Mouse (Mus musculus) heart, embryonic 15.5 days (tissue): Measurements from ENCODE around the gene Capn1. TPM values are rescaled to one million over a fixed set of nuclear protein-coding genes. Genes with fewer than 3 reads are reported as not detected.

Experiments
- ATAC-seq: fragments of 200-750 bp; cut with Nextera tagmentation; replicated peaks from 2 replicates; pipeline ENCODE4 v1.8.0; 2017; ENCODE audit warnings: low read depth, moderate TSS enrichment; ENCODE audit not compliant: insufficient number of reproducible peaks, insufficient read depth, low FRiP score
- H3K27ac ChIP-seq: fragments of 300-500 bp; sonication (generic); 2 replicates; pipeline ENCODE4 v1.5.1; 2015; ENCODE audit warnings: mild to moderate bottlenecking, inconsistent platforms
- H3K27me3 ChIP-seq: fragments of 300-500 bp; sonication (generic); 2 replicates; pipeline ENCODE4 v1.6.1; 2015; ENCODE audit warnings: inconsistent platforms
- H3K36me3 ChIP-seq: fragments of 300-500 bp; sonication (generic); 2 replicates; pipeline ENCODE4 v1.6.1; 2015; ENCODE audit warnings: mild to moderate bottlenecking, inconsistent platforms
- H3K4me1 ChIP-seq: fragments of 300-500 bp; sonication (generic); replicated peaks from 2 replicates; pipeline ENCODE4 v1.6.1; 2015; ENCODE audit warnings: inconsistent platforms
- H3K4me2 ChIP-seq: fragments of 300-500 bp; sonication (generic); 2 replicates; pipeline ENCODE4 v1.6.1; 2015; ENCODE audit warnings: inconsistent platforms, mild to moderate bottlenecking, moderate library complexity
- H3K4me3 ChIP-seq: fragments of 300-500 bp; sonication (generic); 2 replicates; pipeline ENCODE4 v1.5.1; 2015; ENCODE audit warnings: mild to moderate bottlenecking, inconsistent platforms
- H3K9ac ChIP-seq: fragments of 300-500 bp; sonication (generic); 2 replicates; pipeline ENCODE4 v1.6.1; 2015; ENCODE audit warnings: mild to moderate bottlenecking, inconsistent platforms
- H3K9me3 ChIP-seq: fragments of 300-500 bp; sonication (generic); replicated peaks from 2 replicates; pipeline ENCODE4 v1.6.1; 2016; ENCODE audit warnings: inconsistent platforms
- WGBS: fragments of 180-500 bp; shearing (Covaris S2); methylation state at CpG from one replicate; pipeline ENCODE4 v1.1.7; 2015; ENCODE audit warnings: mixed read lengths; 5-methylcytosine and 5-hydroxymethylcytosine counted together
- polyA plus RNA-seq: library from polyadenylated mRNA; unstranded; fragments of >200 nt; fragmentation: Nextera tagmentation; extraction: Ambion mirVana; gene quantifications from 2 replicates; pipeline ENCODE4 v1.2.1, GENCODE M21; 2015

Gene Capn1
- polyA plus RNA-seq, 1 experiment from 2014 or later = 6.6 TPM

DNA sequence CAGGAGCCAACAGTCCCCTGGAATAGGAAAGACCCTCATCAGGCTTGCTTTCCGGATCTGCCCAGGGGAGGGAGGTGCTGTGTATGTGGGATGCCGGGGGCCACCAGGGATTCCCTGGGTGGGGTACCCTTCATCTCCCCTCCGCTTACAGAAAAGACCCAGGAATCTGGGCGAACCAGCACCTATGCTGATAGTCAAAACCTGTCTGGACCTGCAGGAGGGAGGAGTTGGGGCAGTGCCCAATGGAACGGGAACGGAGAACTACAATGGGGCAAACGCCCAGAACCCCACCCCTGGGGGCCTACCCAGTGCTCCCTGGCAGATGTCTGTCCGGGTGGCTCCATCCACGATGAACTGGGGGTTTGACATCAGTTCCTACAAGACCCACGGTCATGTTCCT is 2.0 kb downstream of the Capn1 start:
- Histone ChIP-seq H3K4me2 (no peak overlapping the region), H3K4me1 (peaks cover 19% of the 10 kb centered on the region), H3K36me3 (no peaks in the 10 kb centered on the region), H3K9ac (no peak overlapping the region), H3K27me3 (0 out of 2 replicates have a peak, but pooled peaks cover 4% of the 10 kb centered on the region), H3K27ac (no peak overlapping the region), H3K4me3 (0 out of 2 replicates have a peak overlapping the region, but pooled peaks have one; percentile 70), H3K9me3 (no peaks in the 10 kb centered on the region)
- WGBS = 92% methylated on average over 10 of the region's 10 CpGs
- ATAC-seq = no peak

DNA sequence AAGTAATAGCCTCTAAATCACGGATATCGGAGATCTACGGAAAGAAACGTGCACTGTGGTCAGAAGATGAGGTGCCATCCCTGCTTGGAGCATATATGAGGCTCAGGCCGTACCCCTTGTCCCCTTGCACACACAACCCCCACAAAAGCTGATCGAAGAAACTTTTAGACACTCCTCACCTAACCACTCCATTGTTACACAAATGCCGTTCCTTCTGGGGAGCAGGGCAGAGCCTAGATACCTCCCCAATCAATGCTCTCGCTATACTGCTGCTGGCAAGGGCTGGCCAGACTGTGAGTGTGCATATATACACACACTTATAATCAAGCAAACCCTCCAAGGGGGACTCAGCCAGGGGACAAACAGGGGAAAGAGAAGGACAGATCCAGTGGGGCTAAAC is 6.6 kb downstream of the Capn1 start:
- no peak overlapping the region for H3K4me3 ChIP-seq
- H3K27ac ChIP-seq = no peak overlapping the region
- H3K9ac ChIP-seq = no peak overlapping the region
- H3K36me3 ChIP-seq = no peaks in the 10 kb centered on the region
- no peaks in the 10 kb centered on the region for H3K9me3 ChIP-seq
- H3K4me1 ChIP-seq = no peaks in the 10 kb centered on the region
- no peak overlapping the region for H3K4me2 ChIP-seq
- ATAC-seq = no peak
- 0 out of 2 replicates have a peak, but pooled peaks cover 4% of the 10 kb centered on the region for H3K27me3 ChIP-seq
- 78% methylated on average over 8 of the region's 8 CpGs for WGBS

DNA sequence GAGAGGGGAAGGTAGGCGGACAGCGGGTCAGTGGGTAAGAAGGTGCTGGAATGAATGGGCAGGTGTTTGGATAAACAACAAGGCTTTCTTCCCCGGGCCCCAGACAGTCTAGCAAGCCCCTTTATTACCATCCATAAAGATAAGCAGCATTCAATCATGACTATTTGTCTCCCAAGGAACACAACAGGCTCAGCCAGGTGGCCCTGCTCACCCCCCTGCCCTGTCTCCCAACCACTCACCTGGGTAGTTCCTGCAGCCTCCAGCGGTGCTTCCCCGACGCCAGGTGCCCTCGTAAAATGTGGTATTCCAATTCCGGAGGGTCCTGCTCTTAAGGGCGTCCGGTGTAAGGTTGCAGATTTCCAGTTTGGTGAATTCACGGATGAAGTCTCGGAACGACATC is 8.7 kb downstream of the Capn1 start:
- H3K4me2 ChIP-seq = no peak overlapping the region
- H3K27me3 ChIP-seq = no peaks in the 10 kb centered on the region
- WGBS = 81% methylated on average over 13 of the region's 13 CpGs
- no peaks in the 10 kb centered on the region for H3K36me3 ChIP-seq
- ATAC-seq = no peak
- H3K9ac ChIP-seq = no peak overlapping the region
- no peak overlapping the region for H3K4me3 ChIP-seq
- H3K9me3 ChIP-seq = no peaks in the 10 kb centered on the region
- no peak overlapping the region for H3K27ac ChIP-seq
- no peaks in the 10 kb centered on the region for H3K4me1 ChIP-seq

DNA sequence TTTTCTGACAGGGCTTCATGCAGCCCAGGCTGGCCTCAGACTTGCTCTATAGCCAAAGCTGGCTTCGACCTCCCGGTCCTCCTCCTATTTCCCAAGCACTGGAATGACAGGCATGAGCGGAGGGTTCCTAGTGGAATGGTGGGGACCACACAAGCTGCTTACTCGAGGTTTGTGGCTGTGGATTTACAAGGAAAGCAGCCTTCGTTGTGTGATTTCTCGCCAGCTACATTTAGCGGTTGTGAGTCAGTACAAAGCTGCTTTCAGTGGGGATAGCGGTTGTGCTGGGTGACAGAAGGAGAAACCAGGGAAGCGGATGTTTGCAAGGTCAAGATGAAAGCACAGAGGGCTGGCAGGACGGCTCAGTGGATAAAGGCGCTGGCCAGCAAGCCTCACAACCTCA is 10.2 kb downstream of the Capn1 start:
- Histone ChIP-seq H3K27me3 (no peaks in the 10 kb centered on the region), H3K9me3 (no peaks in the 10 kb centered on the region), H3K4me1 (no peaks in the 10 kb centered on the region), H3K36me3 (no peaks in the 10 kb centered on the region), H3K9ac (no peak overlapping the region), H3K4me3 (no peak overlapping the region), H3K27ac (no peak overlapping the region), H3K4me2 (no peak overlapping the region)
- whole genome bisulfite sequencing = 68% methylated on average over 11 of the region's 11 CpGs
- no peak for ATAC-seq

DNA sequence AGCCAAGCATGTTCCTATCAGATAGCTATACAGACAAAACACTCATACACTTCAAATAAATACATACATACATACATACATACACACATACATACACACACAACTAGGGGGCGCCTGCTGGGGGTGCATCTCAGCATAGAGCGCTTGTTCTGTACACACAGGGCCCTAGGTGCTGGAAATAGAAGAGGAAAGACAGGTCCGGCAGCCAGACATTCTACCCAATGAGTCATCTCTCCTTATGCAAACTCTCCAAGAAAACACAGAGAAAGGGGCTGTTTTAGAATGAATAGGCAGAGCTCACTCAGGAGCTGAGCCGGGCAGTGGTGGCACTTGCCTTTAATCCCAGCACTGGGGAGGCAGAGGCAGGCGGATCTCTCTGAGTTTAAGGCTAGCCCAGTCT is 15.7 kb downstream of the Capn1 start:
- Histone ChIP-seq H3K4me2 (no peak overlapping the region), H3K27ac (no peak overlapping the region), H3K4me1 (no peaks in the 10 kb centered on the region), H3K27me3 (no peaks in the 10 kb centered on the region), H3K36me3 (no peaks in the 10 kb centered on the region), H3K9me3 (no peaks in the 10 kb centered on the region), H3K4me3 (no peak overlapping the region), H3K9ac (no peak overlapping the region)
- no peak for ATAC-seq
- 74% methylated on average over 5 of the region's 5 CpGs for WGBS

DNA sequence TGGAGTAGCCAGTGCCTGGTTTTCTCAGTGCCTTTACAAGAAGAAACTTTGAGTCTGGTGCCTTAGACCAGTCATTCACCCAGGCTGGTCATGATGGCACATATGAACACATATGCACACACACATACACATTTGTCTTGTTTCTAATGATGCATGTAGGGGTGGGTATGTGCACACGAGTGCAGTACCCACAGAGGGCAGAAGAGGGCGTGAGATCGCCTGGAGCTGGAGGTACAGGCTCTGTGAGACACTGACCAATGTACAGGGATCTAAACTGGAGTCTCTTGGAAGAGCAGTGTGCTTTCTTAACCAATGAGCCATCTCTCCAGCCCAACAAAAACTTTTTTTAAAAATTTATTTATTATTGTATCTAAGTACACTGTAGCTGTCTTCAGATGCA is 17.5 kb downstream of the Capn1 start:
- H3K27me3 ChIP-seq = no peaks in the 10 kb centered on the region
- no peak for ATAC-seq
- no peaks in the 10 kb centered on the region for H3K36me3 ChIP-seq
- H3K9me3 ChIP-seq = no peaks in the 10 kb centered on the region
- H3K4me1 ChIP-seq = no peaks in the 10 kb centered on the region
- no peak overlapping the region for H3K4me2 ChIP-seq
- no peak overlapping the region for H3K9ac ChIP-seq
- H3K4me3 ChIP-seq = no peak overlapping the region
- H3K27ac ChIP-seq = no peak overlapping the region
- WGBS = 80% methylated on average over 3 of the region's 3 CpGs

DNA sequence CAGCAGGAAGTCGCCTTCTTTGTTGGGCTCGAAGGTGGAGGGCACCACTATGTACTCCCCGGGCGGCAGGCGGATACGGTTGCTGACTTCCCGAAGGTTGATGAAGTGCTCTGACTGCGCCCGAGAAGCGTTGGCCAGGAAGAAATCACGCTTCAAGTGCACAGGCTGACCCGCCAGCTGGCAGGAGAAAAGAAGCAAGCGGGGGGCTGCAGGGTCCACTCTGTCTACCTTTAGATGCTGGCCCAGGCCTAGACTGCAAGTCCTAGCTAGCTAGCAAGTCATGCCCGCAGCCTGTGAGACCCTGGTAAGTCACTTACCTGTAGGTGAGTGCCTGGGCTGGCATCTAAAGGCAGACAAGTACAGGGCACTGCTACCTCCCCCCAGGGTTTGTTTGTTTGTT is 21.0 kb downstream of the Capn1 start:
- Histone ChIP-seq H3K9ac (no peak overlapping the region), H3K27me3 (no peaks in the 10 kb centered on the region), H3K9me3 (no peaks in the 10 kb centered on the region), H3K4me1 (peaks cover 4% of the 10 kb centered on the region; the same call in 1 of the 2 replicates), H3K36me3 (no peaks in the 10 kb centered on the region), H3K4me2 (no peak overlapping the region), H3K27ac (no peak overlapping the region), H3K4me3 (no peak overlapping the region)
- ATAC-seq = no peak
- WGBS = 78% methylated on average over 14 of the region's 14 CpGs

DNA sequence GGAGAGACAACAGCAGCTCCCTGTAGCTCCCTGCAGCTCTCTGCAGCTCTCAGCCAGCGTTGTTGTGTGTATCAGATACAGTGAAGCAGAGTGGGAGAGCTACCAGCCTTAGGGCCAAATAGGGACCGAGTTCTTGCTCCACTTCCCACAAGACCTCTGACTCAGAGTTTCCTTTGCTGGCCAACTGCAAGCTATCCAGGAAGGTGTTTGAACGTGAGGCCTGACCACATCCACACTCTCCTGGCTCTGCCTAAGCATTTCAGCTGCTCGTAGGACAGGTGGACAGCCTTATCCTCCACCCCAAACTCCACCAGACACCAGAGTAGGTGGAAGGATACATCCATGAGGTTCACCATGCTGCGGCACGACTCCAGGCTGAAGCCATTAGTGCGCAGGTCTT is 23.7 kb downstream of the Capn1 start:
- Histone ChIP-seq H3K4me1 (peaks cover 20% of the 10 kb centered on the region), H3K9ac (no peak overlapping the region), H3K27ac (no peak overlapping the region), H3K9me3 (no peaks in the 10 kb centered on the region), H3K27me3 (no peaks in the 10 kb centered on the region), H3K36me3 (no peaks in the 10 kb centered on the region), H3K4me3 (no peak overlapping the region), H3K4me2 (no peak overlapping the region)
- ATAC-seq = no peak
- 70% methylated on average over 7 of the region's 7 CpGs for WGBS

DNA sequence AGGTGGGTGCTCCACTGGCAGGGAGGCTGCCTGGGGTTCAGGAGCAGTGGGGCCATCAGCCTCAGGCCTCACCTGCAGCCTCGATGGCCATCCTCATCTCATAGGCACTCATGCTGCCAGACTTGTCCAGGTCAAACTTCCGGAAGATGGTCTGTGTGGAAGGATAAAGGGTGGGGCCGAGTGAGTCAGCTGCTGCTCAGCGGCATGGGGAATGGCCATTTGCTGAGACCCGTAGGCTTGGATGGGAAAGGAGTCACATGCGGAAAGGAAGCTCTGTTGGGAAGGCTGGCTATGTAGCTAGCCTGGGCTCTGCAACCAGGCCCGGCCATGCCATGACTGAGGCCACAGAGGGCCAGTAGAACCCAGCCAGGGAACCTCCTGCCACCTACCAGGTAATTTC is 24.2 kb downstream of the Capn1 start:
- WGBS = 82% methylated on average over 7 of the region's 7 CpGs
- no peak overlapping the region for H3K27ac ChIP-seq
- H3K4me2 ChIP-seq = no peak overlapping the region
- no peaks in the 10 kb centered on the region for H3K36me3 ChIP-seq
- no peak overlapping the region for H3K4me3 ChIP-seq
- no peak overlapping the region for H3K9ac ChIP-seq
- ATAC-seq = no peak
- H3K9me3 ChIP-seq = no peaks in the 10 kb centered on the region
- H3K4me1 ChIP-seq = peaks cover 20% of the 10 kb centered on the region
- H3K27me3 ChIP-seq = no peaks in the 10 kb centered on the region

DNA sequence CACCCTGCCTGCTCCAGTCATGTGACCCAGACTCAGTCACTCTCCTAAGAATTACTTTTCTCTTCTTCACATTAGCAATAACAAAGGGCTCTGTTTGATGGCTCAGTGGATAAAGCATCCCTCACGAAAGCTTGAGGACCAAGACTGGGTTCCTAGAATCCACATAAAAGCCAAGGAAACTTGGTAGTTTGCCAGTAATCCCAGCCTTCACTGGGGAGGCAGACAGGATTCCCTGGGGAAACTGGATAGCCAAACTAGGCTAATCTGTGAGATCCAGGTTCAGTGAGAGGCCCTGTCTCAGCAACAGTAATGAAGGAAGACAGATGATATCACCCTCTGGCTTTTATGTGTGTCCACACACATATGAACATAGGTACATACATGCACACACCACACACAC is 24.8 kb downstream of the Capn1 start:
- no peak overlapping the region for H3K9ac ChIP-seq
- no peak overlapping the region for H3K27ac ChIP-seq
- no peak overlapping the region for H3K4me2 ChIP-seq
- H3K36me3 ChIP-seq = no peaks in the 10 kb centered on the region
- peaks cover 20% of the 10 kb centered on the region for H3K4me1 ChIP-seq
- no peak for ATAC-seq
- no peaks in the 10 kb centered on the region for H3K27me3 ChIP-seq
- H3K4me3 ChIP-seq = no peak overlapping the region
- 80% methylated on average over 1 of the region's 1 CpGs for WGBS
- no peaks in the 10 kb centered on the region for H3K9me3 ChIP-seq

DNA sequence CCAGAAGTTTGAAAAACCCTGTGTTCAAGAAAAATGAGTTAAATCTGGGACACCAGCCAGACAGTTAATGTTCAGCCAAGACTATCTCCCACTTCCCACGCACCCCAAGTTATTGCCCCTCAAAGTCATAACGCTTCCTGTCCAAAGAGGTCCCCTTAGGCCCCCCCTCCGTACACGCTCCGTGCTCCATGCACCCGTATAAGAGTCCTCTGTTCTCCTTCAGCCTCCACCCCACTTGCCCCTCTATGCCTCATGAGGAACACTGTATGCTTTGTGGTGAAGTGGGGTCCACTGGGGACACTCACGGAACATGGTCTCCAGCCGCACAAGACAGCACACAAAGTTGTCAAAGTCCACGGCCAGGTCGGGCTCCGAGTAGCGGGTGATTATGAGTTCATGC is 25.7 kb downstream of the Capn1 start:
- 79% methylated on average over 12 of the region's 12 CpGs for WGBS
- no peak overlapping the region for H3K4me2 ChIP-seq
- no peaks in the 10 kb centered on the region for H3K9me3 ChIP-seq
- peaks cover 20% of the 10 kb centered on the region for H3K4me1 ChIP-seq
- H3K36me3 ChIP-seq = no peaks in the 10 kb centered on the region
- H3K9ac ChIP-seq = no peak overlapping the region
- no peaks in the 10 kb centered on the region for H3K27me3 ChIP-seq
- no peak overlapping the region for H3K4me3 ChIP-seq
- H3K27ac ChIP-seq = no peak overlapping the region
- ATAC-seq = no peak

DNA sequence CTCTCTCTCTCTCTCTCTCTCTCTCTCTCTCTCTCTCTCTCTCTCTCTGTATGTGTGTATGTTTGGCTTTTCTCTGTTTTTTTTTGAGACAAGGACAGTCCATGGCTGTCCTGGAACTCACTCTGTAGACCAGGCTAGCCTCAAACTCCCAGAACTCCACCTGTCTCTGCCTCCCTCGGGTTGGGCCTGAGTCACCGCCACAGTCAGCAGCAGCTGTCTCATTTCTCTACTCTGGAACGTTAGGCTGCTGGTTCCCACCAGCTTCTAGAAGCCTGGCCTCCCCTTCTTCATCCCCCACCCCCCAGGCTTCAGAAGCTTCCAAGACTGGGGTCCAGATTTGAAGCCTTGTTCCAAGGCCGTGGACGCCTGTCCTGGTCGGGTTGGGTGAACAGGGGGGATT is 26.1 kb downstream of the Capn1 start:
- ATAC-seq = no peak
- no peak overlapping the region for H3K9ac ChIP-seq
- peak overlapping the region; percentile 47; the same call in 1 of the 2 replicates for H3K4me2 ChIP-seq
- H3K27ac ChIP-seq = 0 out of 2 replicates have a peak overlapping the region, but pooled peaks have one; percentile 6
- H3K27me3 ChIP-seq = no peaks in the 10 kb centered on the region
- 48% methylated on average over 6 of the region's 6 CpGs for whole genome bisulfite sequencing
- H3K9me3 ChIP-seq = no peaks in the 10 kb centered on the region
- no peaks in the 10 kb centered on the region for H3K36me3 ChIP-seq
- H3K4me1 ChIP-seq = peaks cover 20% of the 10 kb centered on the region
- H3K4me3 ChIP-seq = no peak overlapping the region
